Mouse (Mus musculus) heart, postnatal 25 days (tissue): ENCODE data around the gene Vgll4. TPM values are rescaled to one million over a fixed set of nuclear protein-coding genes. Genes with fewer than 3 reads are reported as not detected.

ENCODE experiments used
- DNase-seq: peaks from one replicate; pipeline ENCODE4 v3.0.0; 2022; ENCODE audit warnings: low spot score
- intact Hi-C: fragments of 180-260 bp; cut with DNase I; formaldehyde crosslinking; loops from one replicate; pipeline ENCODE4 v1.15.1; 2025
- total RNA-seq, 2 experiments: library from RNA; stranded (reverse); gene quantifications; 2 replicates each; pipeline ENCODE4 v1.2.3; 2021

Gene Vgll4
- total RNA-seq, 2 experiments from 2014 or later = 24.3 to 24.9 TPM

DNA sequence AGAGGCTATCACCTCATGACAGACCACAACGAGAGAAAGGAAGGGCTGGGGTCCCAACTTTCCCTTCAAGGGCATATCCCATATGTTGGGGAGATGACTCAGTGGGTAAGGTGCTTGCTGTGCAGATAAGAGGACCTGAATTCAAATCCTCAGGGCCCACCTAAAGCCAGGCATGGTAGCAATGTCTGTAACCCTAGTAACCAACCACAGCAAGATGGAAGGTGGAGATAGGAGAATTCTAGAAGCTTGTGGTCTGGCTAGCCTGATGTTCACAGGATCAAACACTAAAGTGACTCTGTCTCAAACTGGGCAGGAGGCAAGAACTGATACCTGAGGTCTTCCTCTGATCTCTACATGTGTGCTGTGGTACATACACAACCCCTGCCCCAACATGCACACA is 9.9 kb upstream of the Vgll4 start:
- no peak for DNase-seq
- intact Hi-C loops = no loop called here

- DNase-seq = no peak
- intact Hi-C loops = no loop called here
Observed at GRCm38 (mm10) chr6:114976915-114977419, 7.2 kb upstream of the Vgll4 start.

- DNase-seq = no peak
- intact Hi-C loops = no loop called here
Observed at GRCm38 (mm10) chr6:114974331-114974730, 4.5 kb upstream of the Vgll4 start.

- DNase-seq = no peak
- intact Hi-C loops = no loop called here
Observed at GRCm38 (mm10) chr6:114972988-114973387, 3.2 kb upstream of the Vgll4 start.

GRCm38 (mm10) chr6:114970895-114971294 is 1.1 kb upstream of the Vgll4 start:
- DNase-seq = no peak
- intact Hi-C loops = no loop called here

- DNase-seq = no peak
- intact Hi-C loops = no loop called here
Observed at GRCm38 (mm10) chr6:114970386-114970785, 592 bp upstream of the Vgll4 start.

GRCm38 (mm10) chr6:114968361-114969212 is 1.2 kb downstream of the Vgll4 start:
- DNase-seq = peak; percentile 28
- intact Hi-C loops = no loop called here

GRCm38 (mm10) chr6:114967623-114968022 is 2.2 kb downstream of the Vgll4 start:
- intact Hi-C loops = no loop called here
- no peak for DNase-seq

GRCm38 (mm10) chr6:114966396-114967154 is 3.2 kb downstream of the Vgll4 start:
- intact Hi-C loops = loop anchor here (1.0 kb wide), 1 partner anchor 23 kb away; no protein-coding TSS in a partner anchor
- no peak for DNase-seq

DNA sequence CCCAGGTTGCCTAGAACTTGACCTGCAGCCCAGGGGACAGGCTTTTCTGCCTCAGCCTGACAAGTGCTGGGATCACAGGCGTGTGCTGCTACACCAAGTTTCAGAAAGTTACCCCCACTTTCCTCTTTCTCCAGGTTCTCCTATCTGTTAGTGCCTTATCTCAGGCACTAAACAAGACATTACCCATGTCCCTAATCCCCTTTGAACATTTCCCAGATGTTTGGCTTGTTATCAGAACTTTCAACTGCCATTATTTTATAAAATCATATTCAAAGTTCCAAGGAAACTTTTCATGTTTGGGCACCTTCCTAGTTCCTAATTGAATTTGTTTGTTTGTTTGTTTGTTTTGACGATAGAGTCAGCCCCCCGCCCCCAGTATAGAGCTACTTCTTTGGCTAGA is 4.0 kb downstream of the Vgll4 start:
- intact Hi-C loops = loop anchor here (1.0 kb wide), 1 partner anchor 23 kb away; no protein-coding TSS in a partner anchor
- DNase-seq = no peak

DNA sequence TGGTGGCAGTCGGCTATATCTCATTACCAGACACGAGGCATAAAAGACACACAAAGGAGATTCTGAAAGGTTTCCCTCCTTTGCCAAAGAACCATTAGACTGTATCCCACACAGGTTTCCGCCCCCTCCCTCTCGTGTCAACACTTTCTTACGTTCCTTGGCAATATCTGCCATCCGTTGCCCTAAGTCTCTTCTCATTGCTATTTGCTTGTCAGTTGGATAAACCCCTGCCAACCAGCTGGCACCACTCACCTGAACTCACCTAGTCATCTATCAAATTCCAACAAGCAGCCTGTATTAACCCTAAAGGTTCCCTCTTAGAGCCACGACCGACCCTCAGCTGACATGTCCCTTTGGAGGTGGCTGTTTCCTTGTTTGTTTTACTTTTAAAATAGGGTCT is 4.4 kb downstream of the Vgll4 start:
- DNase-seq = no peak
- intact Hi-C loops = no loop called here

- intact Hi-C loops = no loop called here
- no peak for DNase-seq
Observed at GRCm38 (mm10) chr6:114964235-114964634, 5.6 kb downstream of the Vgll4 start.

- intact Hi-C loops = no loop called here
- no peak for DNase-seq
Observed at GRCm38 (mm10) chr6:114963636-114964035, 6.2 kb downstream of the Vgll4 start.

- intact Hi-C loops = no loop called here
- DNase-seq = no peak
Observed at GRCm38 (mm10) chr6:114961276-114962068, 8.3 kb downstream of the Vgll4 start.

DNA sequence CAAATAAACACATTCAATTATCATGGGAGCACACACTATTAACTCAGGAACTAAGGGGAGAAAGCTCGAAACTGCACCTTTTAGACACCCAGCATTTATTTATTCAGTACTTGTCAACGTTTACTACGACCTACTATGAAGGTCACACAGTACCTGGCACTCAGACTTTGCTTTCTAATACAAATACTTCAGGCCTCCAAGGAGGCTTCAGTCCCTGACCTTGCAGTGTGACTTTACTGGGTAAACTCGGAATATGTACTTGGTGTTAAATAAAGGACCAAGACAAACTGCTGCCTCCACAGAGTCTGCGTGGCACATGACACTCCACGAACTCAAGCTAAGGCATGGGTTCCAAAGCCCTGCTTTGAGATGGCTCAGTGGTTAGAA is 10.8 kb downstream of the Vgll4 start:
- DNase-seq = no peak
- intact Hi-C loops = no loop called here

GRCm38 (mm10) chr6:114958249-114959011 is 11.4 kb downstream of the Vgll4 start:
- no peak for DNase-seq
- intact Hi-C loops = no loop called here

GRCm38 (mm10) chr6:114957756-114958155 is 12.0 kb downstream of the Vgll4 start:
- DNase-seq = no peak
- intact Hi-C loops = no loop called here

DNA sequence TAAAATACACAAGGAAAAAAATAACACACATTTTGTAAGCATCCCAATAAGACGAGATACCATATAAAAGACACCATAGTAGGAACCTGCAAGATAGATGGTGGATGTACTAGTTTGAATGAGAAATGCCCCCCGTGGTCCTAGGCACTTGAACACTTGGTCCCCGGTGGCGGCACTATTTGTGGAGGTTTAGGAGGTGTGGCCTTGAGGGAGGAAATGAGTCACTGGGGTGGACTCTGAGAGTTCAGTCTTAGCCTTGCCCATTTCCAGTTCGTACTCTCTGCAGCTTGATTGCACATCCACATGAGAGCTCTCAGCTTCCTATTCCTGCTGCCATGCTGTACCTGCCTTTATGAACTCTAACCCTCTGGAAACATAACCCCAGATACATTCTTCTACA is 15.3 kb downstream of the Vgll4 start:
- intact Hi-C loops = no loop called here
- DNase-seq = no peak

DNA sequence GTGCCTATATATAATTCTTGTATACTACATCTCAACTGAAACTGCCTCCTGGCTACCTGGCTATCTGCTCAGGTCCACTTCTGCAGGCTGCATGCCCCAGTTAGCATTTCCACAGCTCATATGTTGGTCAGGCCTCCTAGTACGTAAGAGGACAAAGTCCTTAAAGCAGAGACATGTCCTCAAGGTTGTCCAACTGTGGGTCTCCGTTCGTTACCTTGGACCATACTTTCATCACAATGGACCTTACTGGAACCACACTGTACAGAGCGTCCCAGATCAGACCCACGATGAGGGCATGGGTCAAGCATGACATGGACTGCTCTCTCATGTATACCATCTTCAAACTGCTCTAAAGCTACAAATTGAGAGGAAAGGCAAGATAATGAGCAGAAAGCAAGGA is 16.2 kb downstream of the Vgll4 start:
- DNase-seq = no peak
- intact Hi-C loops = no loop called here
